Mouse (Mus musculus) hematopoietic stem cell, adult 5-6 weeks (primary cell): ENCODE data around the gene Sertad2. TPM values are rescaled to one million over a fixed set of nuclear protein-coding genes. Genes with fewer than 3 reads are reported as not detected.

Experiments
- ATAC-seq, 2 experiments: fragments of 125-278 bp in 1 of 2; replicated peaks in 1 of 2; 2 replicates each; pipeline ENCODE4 v1.8.0; 2016 to 2017; ENCODE audit warnings: inconsistent platforms in 2 of 2, mild to moderate bottlenecking in 2 of 2, moderate number of reproducible peaks in 2 of 2, low read depth in 1 of 2, moderate TSS enrichment in 1 of 2; ENCODE audit not compliant: low FRiP score in 2 of 2, poor library complexity in 2 of 2, severe bottlenecking in 2 of 2, insufficient read depth in 1 of 2, low TSS enrichment in 1 of 2
- total RNA-seq: library from RNA; stranded (forward); fragments of 172-1452, 232-1000 nt; gene quantifications from 2 replicates; pipeline ENCODE4 v1.2.3, GENCODE M21; 2017

The Sertad2 gene
- 17.8 and 23.3 TPM in 2 replicates for total RNA-seq

GRCm38 (mm10) chr11:20542739-20543452, at the start of gene Sertad2:
Gene Sertad2 (plus strand): TSS chr11:20543253.
- ATAC-seq = peak; percentile 96 to 97

- ATAC-seq = no peak
Measured at GRCm38 (mm10) chr11:20493922-20494626, 49.0 kb upstream of the Sertad2 start.

GRCm38 (mm10) chr11:20500516-20500915, 42.5 kb upstream of the Sertad2 start:
- ATAC-seq = peak; percentile 58 to 76; a peak in 3 of 4 replicates

GRCm38 (mm10) chr11:20501160-20501955, 41.7 kb upstream of the Sertad2 start:
- ATAC-seq = no peak

GRCm38 (mm10) chr11:20513574-20513973, 29.5 kb upstream of the Sertad2 start:
- no peak for ATAC-seq

- no peak for ATAC-seq
Measured at GRCm38 (mm10) chr11:20514757-20515156, 28.3 kb upstream of the Sertad2 start.

- no peak for ATAC-seq
Measured at GRCm38 (mm10) chr11:20521321-20521720, 21.7 kb upstream of the Sertad2 start.

- ATAC-seq = no peak
Measured at GRCm38 (mm10) chr11:20522750-20523149, 20.3 kb upstream of the Sertad2 start.

- ATAC-seq = no peak
Measured at GRCm38 (mm10) chr11:20524435-20524834, 18.6 kb upstream of the Sertad2 start.

- ATAC-seq = no peak
Measured at GRCm38 (mm10) chr11:20525909-20526308, 17.1 kb upstream of the Sertad2 start.

GRCm38 (mm10) chr11:20527901-20528300, 15.2 kb upstream of the Sertad2 start:
- no peak for ATAC-seq

- no peak for ATAC-seq
Measured at GRCm38 (mm10) chr11:20531682-20531991, 11.4 kb upstream of the Sertad2 start.

GRCm38 (mm10) chr11:20531992-20532881, 10.8 kb upstream of the Sertad2 start:
- peak; percentile 82 to 91 for ATAC-seq

GRCm38 (mm10) chr11:20533231-20533630, 9.8 kb upstream of the Sertad2 start:
- no peak for ATAC-seq

GRCm38 (mm10) chr11:20537221-20537620, 5.8 kb upstream of the Sertad2 start:
- ATAC-seq = no peak

GRCm38 (mm10) chr11:20538496-20538895, 4.6 kb upstream of the Sertad2 start:
- ATAC-seq = no peak

- ATAC-seq = no peak
Measured at GRCm38 (mm10) chr11:20541280-20541679, 1.8 kb upstream of the Sertad2 start.
